Mouse (Mus musculus) left cerebral cortex, adult 9 months (tissue): ENCODE results near the gene Magi3.

ENCODE experiments used
- DNase-seq, 2 experiments: peaks; one replicate each; pipeline ENCODE4 v3.0.0; 2022; ENCODE audit warnings: low spot score in 2 of 2

The Magi3 gene

GRCm38 (mm10) chr3:104220295-104220965 is at the start of gene Magi3:
Gene Magi3 (minus strand): TSS chr3:104220374.
- peak; percentile 94 to 98 for DNase-seq

GRCm38 (mm10) chr3:104264530-104265145 is 44.5 kb upstream of the Magi3 start:
- DNase-seq: peak; percentile 14 to 49

GRCm38 (mm10) chr3:104260221-104260620 is 40.0 kb upstream of the Magi3 start:
- DNase-seq: no peak

- DNase-seq: no peak
Measured at GRCm38 (mm10) chr3:104259168-104259567, 39.0 kb upstream of the Magi3 start.

GRCm38 (mm10) chr3:104257041-104257440 is 36.9 kb upstream of the Magi3 start:
- DNase-seq: no peak

GRCm38 (mm10) chr3:104253760-104254159 is 33.6 kb upstream of the Magi3 start:
- no peak for DNase-seq

- no peak for DNase-seq
Measured at GRCm38 (mm10) chr3:104247850-104248249, 27.7 kb upstream of the Magi3 start.

- no peak for DNase-seq
Measured at GRCm38 (mm10) chr3:104247057-104247456, 26.9 kb upstream of the Magi3 start.

- no peak for DNase-seq
Measured at GRCm38 (mm10) chr3:104244373-104244772, 24.2 kb upstream of the Magi3 start.

GRCm38 (mm10) chr3:104243972-104244371 is 23.8 kb upstream of the Magi3 start:
- no peak for DNase-seq

GRCm38 (mm10) chr3:104239785-104240184 is 19.6 kb upstream of the Magi3 start:
- no peak for DNase-seq

- DNase-seq: no peak
Measured at GRCm38 (mm10) chr3:104239376-104239775, 19.2 kb upstream of the Magi3 start.

- no peak for DNase-seq
Measured at GRCm38 (mm10) chr3:104237846-104238440, 17.8 kb upstream of the Magi3 start.

GRCm38 (mm10) chr3:104236029-104236428 is 15.9 kb upstream of the Magi3 start:
- no peak for DNase-seq

- DNase-seq: no peak
Measured at GRCm38 (mm10) chr3:104235099-104235498, 14.9 kb upstream of the Magi3 start.

GRCm38 (mm10) chr3:104233366-104234312 is 13.5 kb upstream of the Magi3 start:
- DNase-seq: no peak

GRCm38 (mm10) chr3:104227438-104228111 is 7.4 kb upstream of the Magi3 start:
- no peak for DNase-seq

GRCm38 (mm10) chr3:104226731-104227130 is 6.6 kb upstream of the Magi3 start:
- no peak for DNase-seq

- no peak for DNase-seq
Measured at GRCm38 (mm10) chr3:104221156-104221555, 982 bp upstream of the Magi3 start.

GRCm38 (mm10) chr3:104219531-104220294 is 461 bp downstream of the Magi3 start:
- DNase-seq: peak in 1 of 2 experiments; percentile 39

GRCm38 (mm10) chr3:104218926-104219325 is 1.2 kb downstream of the Magi3 start:
- DNase-seq: peak in 1 of 2 experiments; percentile 34
